Mouse (Mus musculus) layer of hippocampus, adult 18-20 months (tissue): ENCODE measurements around the gene B4galnt3. TPM values are rescaled to one million over a fixed set of nuclear protein-coding genes. Genes with fewer than 3 reads are reported as not detected.
"Not testable (repeated sequence)": the region's sequence is repeated elsewhere in the genome, so short reads cannot be mapped to it uniquely, and the experiment has no call there.

Source experiments
- DNase-seq, 2 experiments: peaks; one replicate each; pipeline ENCODE4 v3.0.0; 2022; ENCODE audit warnings: low spot score in 2 of 2
- long read RNA-seq: library from polyadenylated mRNA; stranded (forward); transcript quantifications from one replicate; pipeline ENCODE4 v2.0.0, GENCODE M21; 2021
- total RNA-seq, 2 experiments: library from RNA; stranded (reverse); gene quantifications; 2 replicates each; pipeline ENCODE4 v1.2.3; 2021

Gene B4galnt3
- total RNA-seq, result under 1 TPM; 0.51 to 0.62 TPM
- long read RNA-seq, result 0 reads

DNA sequence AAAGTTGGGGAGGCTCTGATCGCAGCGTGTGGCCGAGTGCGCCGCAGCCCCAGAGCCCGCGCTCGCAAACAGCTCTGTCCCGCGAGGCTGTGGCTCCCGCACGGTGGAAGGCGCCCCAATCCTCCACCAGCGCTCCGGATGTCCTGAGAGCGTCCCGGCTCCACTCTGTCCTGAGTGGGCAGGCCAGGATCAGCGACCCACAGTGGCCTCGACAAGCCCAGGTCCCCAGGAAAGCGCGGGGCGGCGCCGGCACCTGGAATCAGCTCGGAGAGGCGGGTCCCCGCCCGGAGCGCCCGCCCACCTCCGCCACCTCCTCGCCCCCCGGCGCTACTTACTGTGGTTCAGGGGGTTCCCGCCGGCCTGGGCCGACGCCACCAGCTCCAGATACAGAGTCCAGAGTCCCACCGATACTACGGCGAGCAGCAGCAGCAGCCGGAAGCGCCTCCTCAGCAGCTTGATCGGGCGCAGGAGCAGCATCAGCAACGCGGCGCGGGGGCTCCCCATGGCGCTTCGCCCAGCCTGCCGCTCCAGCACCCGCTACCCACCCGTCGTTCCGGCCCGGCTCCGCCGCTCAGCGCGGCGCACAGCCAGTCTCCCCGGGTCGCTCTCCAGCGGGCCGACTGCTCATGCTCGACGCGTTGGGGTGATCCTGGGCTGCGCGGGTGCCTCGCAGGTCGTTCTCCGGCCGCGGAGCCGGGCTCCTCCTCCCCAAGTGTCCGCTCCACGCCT, at the start of gene B4galnt3, which contains the start of gene D330020A13Rik:
Gene B4galnt3 (minus strand): TSS at position 504 of the 729 bp plus-strand sequence.
Gene D330020A13Rik (plus strand): TSS at position 309 of the 729 bp plus-strand sequence.
- DNase-seq, result peak; percentile 47 to 66

DNA sequence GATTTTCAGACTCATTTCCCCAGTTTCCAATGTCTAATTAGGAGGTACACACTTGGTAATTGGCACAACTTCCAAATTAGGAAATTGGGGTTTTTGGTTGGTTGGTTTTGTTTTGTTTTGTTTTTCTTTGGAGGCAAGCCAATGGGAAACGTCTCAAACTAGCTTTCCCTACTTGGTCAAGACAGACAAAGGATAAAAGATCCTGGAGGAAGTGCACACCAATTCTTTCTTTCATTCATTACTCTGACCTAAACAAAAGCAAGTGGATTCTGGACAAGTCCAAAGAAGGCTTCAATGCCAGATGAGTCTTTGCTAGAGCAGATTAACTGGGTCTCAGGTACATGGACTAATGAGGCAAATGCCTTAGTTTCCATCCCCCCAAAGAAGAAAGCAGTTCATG, 49.6 kb upstream of the B4galnt3 start:
- DNase-seq, result no peak

DNA sequence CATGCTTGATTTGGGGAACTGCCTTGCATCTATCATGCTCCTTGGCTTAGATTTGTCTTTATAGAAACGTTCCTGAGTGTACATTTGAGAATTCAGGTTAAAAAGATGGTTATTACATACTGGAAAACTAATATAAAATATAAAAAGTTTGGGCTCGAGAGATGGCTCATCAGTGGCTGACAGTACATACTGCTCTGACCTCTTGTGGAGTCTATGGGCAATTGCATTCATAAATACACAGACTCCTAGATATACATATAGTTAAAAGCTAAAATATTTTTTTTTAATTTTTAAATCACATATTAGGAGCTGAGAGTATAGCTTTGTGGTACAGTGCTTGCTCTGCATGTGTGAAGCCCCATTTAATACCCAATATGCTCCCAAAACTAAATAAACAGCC, 38.0 kb upstream of the B4galnt3 start:
- no peak for DNase-seq

DNA sequence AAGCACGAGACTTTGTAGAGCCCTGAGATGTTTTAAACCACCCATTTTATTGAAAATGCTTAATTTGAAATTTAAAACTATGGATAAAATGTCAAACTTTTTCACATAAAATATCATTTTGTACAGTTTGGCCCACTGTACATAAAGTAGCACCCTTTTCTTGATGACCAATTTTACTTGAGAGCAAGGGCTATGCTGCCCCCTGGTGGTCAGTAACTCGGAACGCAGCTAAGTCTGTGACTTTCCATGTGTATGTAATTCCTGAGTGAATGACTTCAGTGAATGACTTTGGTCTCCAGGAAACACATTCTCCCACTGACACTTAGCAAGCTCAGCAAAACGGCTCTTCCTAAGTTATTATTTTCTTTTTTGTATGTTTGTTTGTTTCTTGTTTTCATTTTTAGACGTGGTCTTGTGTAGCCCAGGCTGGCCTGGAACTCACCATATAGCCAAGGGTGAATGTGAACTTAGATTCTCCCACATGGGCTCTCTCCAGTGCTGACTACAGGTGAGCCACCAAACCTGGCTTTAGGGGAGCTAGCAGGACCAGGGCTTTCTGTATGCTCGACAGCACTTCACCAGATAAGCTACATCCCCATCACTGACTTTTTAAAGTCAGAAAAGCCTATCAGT, 30.1 kb upstream of the B4galnt3 start:
- DNase-seq, result peak; percentile 25 to 85

DNA sequence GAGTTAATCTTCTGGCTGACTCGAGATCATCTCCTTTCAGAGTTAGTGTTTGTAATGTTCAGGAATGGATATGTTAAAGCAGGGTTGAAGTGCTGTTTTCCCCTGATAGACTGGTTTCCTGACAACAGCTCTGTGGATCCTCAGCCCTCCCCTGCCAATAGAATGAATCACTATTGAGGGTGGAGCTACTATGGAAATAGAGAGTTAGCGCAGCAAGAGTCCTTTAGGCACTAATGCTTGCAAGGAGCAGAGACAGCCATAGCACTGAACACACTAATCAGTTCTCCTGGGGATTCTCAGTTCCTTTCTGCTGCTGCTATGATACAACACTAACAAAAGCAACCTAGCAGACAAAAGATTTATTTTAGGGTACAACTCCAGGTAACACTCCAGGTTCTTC, 26.0 kb upstream of the B4galnt3 start:
- DNase-seq, result peak in 1 of 2 experiments; percentile 4

DNA sequence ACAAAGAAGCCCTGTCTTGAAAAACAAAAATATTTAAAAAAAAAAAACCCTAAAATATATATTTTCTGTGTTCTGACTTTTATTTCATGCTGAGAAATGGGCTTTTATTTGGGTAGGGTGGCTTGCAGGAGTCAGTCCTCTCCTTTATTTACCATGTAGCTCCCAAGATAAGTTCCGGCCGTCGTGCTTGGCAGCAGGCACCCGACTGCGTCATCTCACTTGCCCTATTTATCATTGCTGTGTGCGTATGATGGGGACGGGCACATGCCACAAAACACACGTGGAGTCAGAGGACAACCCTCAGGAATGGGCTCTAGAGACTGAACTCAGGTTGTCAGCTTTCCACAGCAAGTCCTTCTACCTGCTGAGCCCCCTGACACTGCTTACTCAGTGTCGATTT, 24.8 kb upstream of the B4galnt3 start:
- DNase-seq, result no peak

DNA sequence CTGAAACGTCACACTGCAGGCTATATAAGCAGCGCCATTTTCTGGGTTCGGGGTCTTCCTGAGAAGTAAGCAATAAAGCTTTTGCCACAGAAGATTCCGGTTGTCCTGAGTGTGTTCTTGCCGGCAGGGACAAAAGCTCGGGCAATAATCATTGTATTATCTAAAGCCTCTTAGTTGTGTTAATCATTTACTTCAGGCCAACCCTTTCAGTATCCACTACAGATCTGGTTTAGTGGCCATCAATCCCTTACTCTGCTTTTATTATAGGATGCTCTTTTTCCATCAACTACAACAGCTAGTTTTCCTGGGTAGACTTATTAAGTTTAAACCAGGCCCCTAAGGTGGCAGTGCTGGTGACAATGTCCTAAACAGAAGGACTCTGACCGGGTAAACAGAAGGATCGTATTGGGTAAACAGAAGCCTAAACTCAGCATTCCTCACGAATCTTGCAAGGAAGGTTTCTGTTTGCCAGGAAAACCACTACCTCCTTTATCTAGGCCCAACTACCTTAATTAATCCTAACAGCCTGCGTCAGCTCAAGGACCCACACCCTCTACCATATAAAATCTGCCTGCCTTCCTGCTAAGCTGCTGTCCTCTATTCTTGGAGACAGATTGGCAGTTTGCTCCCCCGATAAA, 24.1 kb upstream of the B4galnt3 start:
- DNase-seq, result no peak

DNA sequence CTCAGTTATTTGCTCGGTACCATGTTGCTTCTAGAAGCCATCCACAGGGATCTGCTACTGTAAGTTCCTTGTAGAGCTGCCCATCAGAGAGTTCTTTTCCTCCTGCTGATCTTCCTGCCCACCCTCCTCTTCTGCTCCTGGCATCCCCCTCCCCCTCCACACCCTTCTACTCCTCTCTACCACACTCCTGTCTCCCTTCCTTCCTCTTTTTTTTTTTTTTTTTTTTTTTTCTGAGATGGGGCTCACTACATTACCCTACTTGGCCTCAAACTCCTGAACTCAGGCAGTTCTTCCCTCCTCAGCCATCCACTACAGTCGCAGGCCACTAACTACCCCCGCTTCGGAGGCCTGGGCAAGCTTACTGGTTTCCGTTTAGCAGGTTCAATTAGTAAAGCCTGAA, 18.1 kb upstream of the B4galnt3 start:
- no peak for DNase-seq

DNA sequence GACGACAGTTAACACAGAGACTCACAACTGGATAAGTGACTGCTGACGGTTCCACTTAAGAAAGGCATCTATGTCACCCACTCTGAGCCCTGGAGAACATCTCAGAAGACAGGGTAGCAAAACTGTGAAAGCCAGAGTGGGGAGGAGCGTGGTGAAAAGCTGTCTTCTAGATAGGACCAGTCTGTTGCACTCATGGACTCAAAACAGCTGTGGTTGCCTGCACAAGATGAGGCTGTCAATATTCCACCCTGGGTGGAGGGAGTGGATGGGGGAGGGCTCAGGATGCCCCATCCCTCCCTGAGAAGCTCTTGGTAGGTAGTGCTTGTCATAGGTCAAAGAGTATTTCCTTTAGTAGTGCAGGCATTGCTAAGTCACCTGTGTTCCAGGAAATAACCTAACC, 15.4 kb upstream of the B4galnt3 start:
- no peak for DNase-seq

DNA sequence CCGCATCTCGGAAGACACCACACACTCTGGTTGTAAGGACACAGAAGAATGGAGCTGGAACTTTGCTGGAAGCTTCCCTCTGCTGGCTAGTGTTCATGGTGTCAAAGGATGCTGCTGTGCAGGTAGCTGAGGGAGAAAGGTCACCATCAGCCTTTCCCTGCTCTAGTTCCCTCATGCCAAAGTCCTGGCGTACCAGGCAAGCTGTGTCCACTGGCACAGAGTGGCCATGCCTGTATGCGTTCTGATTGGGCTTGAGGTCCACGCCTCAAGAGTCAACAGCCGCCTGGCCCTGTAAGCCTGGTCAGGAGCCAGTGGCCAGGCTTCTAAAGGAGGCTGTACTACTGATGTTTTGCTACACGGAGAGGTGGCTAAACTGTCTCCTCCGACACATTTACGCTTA, 15.0 kb upstream of the B4galnt3 start:
- DNase-seq, result no peak

DNA sequence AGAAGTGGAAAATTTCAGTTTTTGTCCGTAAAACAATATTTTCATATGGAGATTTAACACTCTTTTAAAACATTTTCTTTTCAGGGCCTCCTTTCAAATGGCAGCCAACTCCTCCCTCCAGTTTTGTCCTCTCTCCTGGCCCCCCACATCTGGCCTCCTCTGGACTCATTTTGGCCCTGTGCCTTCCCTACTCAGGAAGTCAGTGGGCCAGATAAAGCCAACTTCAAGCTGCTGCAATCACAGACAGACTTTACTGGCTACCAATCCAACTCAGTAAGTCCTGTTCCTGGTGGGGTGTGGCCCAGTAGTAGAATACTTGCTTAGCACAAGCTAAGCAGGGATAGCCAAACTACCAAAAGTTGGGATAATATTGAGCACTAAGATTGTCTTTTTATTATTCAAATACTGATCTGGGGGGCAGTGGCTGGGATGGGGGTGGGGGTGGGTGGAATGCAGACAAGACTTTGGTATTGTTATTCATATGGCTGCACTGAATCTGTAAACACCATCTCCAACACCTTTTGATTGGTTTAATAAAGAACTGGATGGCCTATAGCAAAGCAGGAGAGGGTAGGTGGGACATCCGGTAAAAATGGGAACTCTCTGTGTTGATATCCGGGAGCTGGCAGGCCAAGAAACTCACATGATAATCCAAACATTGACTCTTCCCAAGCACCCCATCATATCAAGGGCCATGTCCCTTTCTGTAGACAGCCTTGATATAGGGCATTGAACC, 12.7 kb upstream of the B4galnt3 start:
- DNase-seq, result no peak

DNA sequence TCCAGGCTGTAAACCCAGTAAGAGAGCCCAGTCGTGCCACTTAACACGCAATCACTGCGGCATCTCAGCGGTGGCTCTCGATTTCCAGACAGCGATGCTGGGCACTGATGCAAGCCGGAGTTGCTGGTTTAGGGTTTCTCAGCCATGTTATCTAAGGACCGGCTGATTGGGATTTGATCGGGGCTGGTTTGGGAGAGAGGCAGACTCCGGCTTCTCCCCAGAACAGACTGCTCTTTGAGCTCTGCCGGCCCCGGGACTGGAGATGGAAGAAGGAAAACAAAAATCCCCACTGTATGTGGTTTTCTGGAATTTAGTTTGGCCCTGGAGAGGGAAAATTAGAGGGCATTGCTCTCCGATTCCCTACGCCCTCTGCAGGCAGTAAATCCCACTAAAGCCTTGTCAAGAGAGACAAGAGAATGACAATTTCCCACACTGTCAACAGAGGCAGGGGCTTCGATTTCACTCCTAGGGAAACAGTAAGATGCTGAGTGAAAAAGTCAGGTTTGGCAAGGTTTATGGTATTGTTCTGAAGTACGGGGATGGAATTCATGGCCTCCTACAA, 8.5 kb upstream of the B4galnt3 start:
- DNase-seq, result peak in 1 of 2 experiments; percentile 24

DNA sequence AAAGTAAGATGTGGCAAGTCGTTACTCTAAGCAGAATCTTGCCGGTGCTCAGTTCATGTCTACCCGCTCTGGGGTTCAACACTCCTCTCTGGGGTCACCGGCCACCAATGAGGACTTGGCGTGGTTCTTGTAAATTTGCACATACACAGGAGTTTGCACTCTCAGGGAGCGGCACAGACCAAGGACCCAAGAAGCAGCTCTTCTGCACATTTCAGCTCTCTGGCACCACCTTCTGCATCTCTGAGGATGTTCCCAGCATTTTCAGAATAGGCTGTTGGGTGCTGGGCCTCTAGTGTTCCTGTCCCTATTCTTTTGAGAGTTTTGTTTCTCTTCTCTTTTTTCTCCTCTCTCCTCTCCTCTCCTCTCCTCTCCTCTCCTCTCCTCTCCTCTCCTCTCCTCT, 6.8 kb upstream of the B4galnt3 start:
- DNase-seq, result peak; percentile 37 to 68

DNA sequence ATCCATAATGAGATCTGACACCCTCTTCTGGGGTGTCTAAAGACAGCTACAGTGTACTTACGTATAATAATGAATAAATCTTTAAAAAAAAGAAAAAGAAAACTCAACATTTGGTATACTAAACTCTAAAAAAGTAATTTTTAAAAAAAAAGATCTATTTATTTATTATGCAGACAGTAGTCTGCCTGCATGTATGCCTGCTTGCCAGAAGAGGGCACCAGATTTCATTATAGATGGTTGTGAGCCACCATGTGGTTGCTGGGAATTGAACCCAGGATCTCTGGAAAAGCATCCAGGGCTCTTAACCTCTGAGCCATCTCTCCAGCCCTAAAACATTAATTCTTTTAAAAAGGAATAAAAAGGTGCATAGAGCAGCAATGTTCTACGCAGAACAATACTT, 2.2 kb upstream of the B4galnt3 start:
- DNase-seq, result not testable (repeated sequence)

DNA sequence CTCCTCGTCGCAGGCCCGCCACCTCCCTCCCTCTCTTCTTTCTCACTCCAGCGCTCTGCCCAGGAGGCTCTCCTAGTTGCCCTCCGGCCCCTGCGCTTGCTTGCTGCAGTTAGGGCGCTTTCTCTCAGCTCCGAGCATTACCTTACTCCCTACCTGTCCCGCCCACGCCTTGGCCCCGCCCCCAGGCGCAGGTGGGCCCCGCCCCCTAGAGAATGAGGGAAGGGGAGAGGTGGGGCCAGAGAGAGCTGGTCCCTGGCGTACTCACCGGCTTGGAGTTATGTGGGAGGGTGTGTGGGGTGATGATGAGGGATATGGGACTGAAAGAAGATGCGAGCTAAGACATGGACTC, 400 bp upstream of the B4galnt3 start:
- DNase-seq, result peak; percentile 1 to 22

DNA sequence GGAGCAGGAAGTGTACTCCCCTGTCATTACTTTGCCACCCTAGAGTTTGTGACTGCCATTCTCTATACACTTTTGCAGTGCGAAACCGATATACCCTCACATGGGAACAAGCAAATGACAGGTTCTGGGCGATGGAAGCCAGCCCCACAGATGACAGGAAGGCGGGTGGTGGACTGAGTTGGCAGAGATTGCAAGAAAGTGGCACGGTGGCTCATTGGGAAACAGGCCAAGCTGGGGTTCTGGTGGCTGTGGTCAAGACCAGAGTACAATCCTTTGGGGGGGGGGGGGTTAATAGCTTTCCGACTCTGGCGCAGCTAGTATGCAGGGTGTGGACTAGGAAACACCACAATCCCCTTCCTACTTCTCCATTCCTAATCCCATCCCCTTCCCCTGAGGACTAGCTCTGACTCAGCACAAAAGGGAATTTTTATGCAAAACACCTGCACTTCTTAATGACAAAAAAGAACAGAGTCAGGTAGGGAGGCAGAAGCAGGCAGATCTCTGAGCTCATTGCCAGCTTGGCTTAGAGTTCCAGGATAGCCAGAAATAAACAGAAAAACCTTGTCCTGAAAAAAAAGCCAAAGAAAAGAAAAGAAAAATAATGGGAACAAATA, 2.9 kb downstream of the B4galnt3 start:
- no peak for DNase-seq

DNA sequence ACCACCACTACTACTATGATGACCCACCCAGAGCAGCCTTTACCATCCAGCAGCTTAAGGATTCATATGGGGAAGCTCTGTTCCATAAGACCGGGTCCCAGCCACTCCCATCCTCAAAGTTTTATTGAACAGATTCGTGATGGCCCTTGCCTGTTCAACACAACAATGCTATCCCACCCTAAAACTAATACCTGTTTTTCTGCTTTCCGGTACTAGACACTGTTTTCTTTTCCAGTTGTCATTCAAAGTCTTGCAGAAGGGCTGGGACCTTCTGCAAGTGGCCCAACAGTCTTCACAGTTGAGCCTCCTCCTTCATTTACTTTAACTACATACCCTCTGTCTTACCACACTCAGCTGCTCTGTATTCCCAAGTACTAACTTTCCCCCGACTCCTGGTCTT, 4.9 kb downstream of the B4galnt3 start:
- DNase-seq, result no peak

DNA sequence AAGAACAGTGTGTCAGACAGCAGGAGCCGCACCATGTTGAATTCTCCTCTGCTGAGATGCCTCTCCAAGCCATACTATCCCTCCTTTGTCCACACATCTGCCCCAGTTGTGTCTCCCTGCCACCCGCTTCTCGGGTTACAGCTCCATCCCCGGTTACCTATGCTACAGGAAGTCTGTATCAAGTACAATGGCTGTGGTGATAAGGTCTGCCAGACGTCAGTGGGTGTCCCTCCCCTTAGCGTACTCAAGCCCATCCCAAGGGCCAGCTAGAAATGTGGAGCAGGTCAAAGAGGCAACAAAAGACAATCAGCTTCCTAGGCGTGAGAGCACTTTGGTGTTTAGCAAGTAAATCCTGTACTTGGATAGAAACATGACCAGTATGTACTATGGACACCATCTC, 5.8 kb downstream of the B4galnt3 start:
- no peak for DNase-seq

DNA sequence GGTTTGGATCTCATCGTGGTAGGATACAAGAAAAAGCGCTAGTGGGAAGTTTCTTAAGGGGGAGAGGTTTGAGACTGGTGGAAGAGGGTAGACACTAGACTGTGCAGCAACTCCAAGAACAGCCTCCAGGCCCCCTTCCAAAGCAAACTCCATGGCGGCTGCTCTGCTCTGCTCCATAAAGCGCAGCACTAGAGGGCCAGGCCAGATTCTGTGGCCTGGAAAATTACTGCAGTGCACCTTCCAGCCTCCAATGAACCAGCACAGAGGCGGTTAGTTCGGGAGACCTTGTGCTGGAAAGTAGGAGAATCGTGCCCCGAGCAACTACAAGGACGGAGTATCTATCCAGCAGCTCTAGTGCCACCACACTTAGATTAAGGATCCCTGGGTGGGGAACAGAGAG, 7.1 kb downstream of the B4galnt3 start:
- no peak for DNase-seq

DNA sequence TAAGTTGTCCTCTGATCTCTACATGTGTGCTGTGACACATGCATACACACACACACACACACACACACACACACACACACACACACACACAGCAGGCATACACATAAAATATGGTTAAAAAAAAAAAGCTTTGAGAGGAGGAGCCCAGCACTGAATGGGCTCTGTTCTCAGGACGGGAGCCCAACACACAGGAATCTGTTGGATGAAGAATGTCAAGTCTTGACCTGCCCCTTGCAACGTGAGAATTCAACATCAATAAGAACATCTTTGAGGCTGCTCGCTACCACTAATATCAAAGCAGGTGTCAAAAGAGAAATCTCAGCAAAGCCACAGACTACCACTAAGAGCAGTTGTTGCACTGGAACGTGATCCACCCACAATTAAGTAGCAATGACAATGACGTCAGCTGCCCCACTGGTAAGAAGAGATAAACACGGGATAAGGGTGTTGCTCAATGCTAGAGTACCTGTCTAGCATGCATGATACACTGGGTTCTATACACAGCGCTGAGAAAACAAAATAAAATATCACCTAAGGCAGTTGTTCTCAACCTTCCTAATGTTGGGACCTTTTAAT, 17.4 kb downstream of the B4galnt3 start:
- DNase-seq, result no peak

DNA sequence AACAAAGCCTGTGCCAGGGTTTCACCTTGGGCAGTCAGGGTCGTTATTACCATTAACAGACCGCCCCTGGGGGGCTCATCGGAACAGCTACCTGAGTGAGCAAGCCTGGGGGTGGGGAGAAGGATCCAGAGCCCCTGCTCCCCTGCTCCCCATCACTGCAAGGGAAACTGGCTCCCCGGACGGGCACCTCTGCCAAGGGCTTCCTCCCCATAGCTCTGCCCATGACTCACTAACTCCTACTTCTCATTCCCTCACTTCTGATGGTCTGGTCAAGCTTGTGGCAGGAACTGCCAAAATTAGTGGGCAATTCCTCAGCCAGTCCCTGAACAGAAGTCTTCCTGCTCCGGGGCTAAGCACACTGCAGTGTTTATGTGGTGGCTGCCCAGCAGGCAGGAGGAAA, 19.1 kb downstream of the B4galnt3 start:
- DNase-seq, result no peak
